Mouse (Mus musculus) left cerebral cortex, postnatal 10 days (tissue): ENCODE data around the gene Ticam1. TPM values are rescaled to one million over a fixed set of nuclear protein-coding genes. Genes with fewer than 3 reads are reported as not detected.
A peak's percentile ranks its signal among the peaks of the same experiment; 100 is the strongest.

Experiments
- DNase-seq, 2 experiments: peaks; one replicate each; pipeline ENCODE4 v3.0.0; 2021 to 2022; ENCODE audit warnings: low spot score in 2 of 2, mixed read lengths in 1 of 2; ENCODE audit errors: extremely low spot score in 1 of 2
- intact Hi-C: fragments of 180-260 bp; cut with DNase I; formaldehyde crosslinking; loops from one replicate; pipeline ENCODE4 v1.15.1; 2025
- total RNA-seq, 2 experiments: library from RNA; stranded (reverse); gene quantifications; 2 replicates each; pipeline ENCODE4 v1.2.3; 2021

Gene Ticam1
- total RNA-seq, 2 experiments from 2014 or later = 4.0 to 4.2 TPM

GRCm38 (mm10) chr17:56291826-56292475 lies 15.4 kb upstream of the Ticam1 start:
- no peak for DNase-seq
- intact Hi-C loops = no loop called here

- DNase-seq = peak; percentile 63 to 91
- intact Hi-C loops = no loop called here
These were observed 14.6 kb upstream of the Ticam1 start for GRCm38 (mm10) chr17:56291171-56291511.

- intact Hi-C loops = no loop called here
- DNase-seq = peak in 1 of 2 experiments; percentile 92
These were observed 14.0 kb upstream of the Ticam1 start for GRCm38 (mm10) chr17:56290388-56291170.

DNA sequence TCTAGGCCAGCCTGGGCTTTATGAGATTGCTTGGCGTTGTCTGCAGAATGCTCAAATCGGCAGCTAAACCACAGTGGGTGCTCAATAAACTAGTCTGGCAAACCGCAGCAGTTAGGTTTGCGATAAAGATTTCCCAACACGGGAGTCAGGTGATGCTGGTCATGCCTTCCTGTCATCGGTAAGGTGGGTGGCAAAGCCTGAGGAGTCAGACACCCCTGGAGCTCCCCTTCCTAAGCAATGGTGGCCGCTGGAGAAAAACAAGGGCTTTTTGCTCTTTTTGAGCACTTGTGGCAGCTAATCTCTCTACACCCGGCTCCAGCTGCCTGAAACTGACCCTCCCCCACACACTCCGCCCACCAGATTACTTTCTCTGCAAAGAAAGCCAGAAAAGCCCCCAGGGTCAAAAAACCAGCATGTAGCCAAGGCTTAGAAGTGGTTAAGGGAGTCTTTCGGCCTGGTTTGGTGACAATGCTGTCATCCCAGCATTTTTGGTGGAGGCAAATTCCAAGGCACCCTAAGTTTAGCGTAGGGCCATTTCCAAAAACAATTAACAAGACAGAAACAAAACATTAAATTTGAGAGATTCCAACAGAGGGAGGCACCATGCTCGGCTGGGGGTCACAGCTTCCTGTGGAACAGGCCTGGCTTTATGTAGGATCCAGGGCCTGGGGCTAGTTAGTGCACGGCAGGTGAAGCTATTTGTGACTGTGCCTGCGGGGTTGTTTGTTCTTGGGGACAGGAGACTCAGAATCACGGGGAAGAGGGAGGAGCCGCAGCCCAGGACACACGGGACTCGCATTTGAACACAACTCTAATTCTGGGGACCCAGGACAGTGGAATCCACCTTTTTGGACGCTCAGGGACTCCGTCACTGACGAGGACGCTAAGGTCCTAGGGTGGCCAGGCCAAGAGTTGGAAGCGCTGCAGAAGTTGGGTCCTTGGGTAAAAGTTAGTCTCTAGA lies 13.1 kb upstream of the Ticam1 start:
- intact Hi-C loops = no loop called here
- DNase-seq = peak in 1 of 2 experiments; percentile 72

DNA sequence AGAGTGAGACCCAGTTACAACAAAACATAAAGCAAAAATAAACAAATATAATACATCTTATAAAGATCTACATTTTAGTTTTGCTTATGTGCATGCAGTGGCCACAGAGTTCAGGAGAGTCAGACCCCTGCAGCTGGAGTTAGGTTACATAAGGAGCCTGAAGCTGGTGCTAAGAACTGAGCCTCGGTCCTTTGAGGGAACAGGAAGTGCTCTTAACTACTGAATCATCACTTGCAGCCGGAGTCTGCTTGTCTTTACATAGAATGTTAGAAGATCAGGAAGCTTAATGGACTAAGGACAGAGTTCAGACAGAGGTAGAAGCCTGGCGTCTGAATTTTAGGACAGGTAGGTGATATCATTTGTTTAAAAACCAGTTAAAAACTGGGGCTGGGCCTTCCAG lies 12.3 kb upstream of the Ticam1 start:
- intact Hi-C loops = no loop called here
- DNase-seq = no peak

DNA sequence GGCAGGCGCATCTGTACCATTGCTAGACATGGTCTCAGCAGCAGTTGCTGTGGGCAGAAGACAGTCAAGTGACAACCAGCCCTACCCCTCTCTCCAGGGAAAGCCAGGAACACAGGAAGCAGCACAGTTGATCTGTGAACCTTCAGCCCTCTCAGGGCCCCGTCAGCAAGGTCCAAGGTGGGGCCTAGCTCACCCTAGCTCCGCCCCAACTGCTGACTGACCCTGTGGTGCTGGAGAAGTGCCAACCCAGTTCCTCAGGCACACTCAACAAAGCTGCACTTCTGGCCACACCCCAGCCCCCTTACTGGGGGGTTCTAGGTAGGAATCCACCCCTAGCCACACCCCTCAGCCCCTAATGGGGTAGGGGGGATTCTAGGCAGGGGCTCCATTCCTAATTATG lies 11.2 kb upstream of the Ticam1 start:
- intact Hi-C loops = no loop called here
- DNase-seq = peak in 1 of 2 experiments; percentile 79

GRCm38 (mm10) chr17:56285995-56286394 lies 9.4 kb upstream of the Ticam1 start:
- intact Hi-C loops = no loop called here
- no peak for DNase-seq

- intact Hi-C loops = no loop called here
- no peak for DNase-seq
These were observed 6.7 kb upstream of the Ticam1 start for GRCm38 (mm10) chr17:56283316-56283715.

DNA sequence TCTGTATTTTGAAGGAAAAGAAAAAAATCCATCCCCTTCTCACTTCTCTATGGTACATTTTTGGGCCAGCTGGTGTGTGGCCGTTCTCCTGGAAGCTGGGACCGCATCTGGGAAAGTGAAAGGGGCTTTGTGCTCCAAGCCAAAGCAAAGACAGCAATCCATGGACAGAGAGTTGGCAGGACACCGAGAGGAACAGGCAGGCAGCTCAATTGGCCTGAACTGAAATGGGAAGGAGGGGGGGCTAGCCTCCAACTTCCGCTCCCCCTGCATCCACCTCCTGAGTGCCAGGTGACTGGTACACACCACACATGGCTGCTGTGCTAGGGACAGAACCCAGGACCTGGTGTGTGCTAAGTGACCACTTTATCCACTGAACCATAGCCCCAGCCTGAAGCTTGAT lies 6.2 kb upstream of the Ticam1 start:
- intact Hi-C loops = no loop called here
- DNase-seq = no peak

DNA sequence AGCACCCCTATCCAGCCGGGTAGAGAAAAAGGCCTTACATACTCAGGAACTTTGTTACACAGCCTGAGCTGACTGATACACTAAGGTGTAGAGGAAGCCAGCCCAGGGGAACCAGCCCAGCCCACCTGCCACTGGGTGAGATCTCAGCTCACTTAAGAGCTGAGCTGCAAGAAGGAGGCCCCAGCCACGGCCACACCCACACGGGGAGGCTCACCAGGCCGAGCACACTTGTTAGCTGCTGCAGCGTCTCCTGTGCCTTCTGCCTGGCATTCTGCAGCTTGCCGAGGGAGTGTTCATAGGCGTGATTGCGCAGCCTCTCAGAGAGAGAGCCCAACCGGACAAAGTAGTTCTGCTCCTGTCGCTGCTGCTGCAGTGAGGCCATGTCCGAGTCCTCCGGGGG lies 4.6 kb upstream of the Ticam1 start:
- DNase-seq = no peak
- intact Hi-C loops = no loop called here

DNA sequence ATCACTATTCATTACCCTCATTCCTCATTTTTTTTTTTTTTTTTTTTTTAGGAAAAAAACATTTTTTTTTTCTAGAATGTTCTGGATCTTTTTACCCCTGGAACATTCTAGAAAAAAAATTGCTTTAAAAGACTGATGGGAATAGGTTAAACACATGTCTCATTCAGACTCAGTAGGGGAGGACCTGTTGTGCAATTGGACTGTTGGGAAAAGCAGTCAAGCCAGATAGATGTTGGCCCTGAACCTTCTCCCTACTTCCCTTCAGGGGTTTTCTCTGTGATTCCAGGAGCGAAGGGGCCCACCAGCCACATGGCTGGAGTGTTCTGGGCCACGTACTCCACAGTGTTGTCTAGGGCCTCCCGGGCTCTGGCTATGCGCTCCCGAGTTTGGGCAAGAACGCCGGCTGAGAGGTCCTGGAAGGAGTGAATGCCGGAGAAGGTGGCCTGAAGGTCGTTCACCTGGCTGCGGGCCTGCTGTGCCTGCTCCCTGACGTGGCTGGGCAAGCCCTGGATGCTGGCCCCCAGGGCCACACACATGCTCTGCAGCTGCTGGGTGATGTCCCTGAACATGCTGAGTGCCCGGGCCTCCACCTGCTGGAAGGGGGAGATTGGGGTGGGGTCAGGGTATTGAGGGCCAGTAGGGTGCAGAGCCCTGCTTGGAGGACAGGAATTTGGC lies 3.0 kb upstream of the Ticam1 start:
- intact Hi-C loops = loop anchor here (5.0 kb wide), 1 partner anchor 68 kb away; no protein-coding TSS in a partner anchor
- DNase-seq = no peak

DNA sequence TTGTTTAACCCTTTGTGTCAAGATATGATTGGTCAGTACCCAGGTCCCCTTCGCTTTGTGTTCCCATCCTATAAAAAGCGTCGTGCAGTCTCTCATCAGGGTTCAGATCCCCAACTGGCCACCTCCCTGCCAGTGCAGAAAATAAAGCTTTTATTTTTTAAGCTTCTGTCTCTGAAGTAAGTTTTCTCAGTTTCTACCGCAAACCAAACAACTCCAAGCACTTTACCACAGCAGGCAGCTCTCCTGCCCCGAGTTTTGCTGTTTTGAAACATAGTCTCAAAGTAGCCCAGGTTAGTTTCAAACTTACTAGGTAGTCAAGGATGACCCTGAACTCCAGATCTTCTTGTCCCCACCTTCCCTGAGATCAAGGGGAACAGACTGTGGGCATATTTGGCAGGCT lies 1.8 kb upstream of the Ticam1 start:
- intact Hi-C loops = loop anchor here (5.0 kb wide), 1 partner anchor 69 kb away; no protein-coding TSS in a partner anchor
- no peak for DNase-seq

- no peak for DNase-seq
- intact Hi-C loops = loop anchor here (5.0 kb wide), 1 partner anchor 70 kb away; no protein-coding TSS in a partner anchor
These were observed 944 bp upstream of the Ticam1 start for GRCm38 (mm10) chr17:56277567-56277893.

DNA sequence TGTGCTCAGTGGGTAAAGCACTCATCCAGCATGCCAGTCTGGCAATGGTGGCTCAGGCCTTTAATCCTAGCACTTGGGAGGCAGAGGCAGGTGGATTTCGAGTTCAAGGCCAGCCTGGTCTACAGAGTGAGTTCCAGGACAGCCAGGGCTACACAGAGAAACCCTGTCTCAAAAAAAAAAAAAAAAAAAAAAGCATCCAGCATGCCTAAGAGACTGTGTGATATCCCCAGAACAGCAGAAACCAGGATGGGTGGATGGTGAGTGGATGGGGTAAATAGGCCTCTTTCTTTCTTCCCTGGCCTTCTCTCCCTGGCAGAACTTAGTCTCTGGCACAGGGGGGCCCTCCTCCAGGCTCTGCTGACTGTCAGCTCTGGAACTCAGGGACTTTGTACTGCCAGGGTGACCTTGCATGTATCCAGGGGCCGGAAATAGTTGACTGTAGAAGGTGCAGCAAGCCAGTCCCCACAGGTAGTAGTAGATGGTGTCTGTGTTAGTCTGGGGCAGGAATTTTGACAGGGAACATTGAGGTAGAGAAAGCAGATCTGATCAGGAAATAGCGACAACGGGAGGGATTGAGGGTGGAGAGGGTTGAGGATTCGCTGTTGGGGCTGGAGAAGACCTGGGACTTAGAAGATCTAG lies 625 bp downstream of the Ticam1 start:
- intact Hi-C loops = loop anchor here (5.0 kb wide), 1 partner anchor 71 kb away; no protein-coding TSS in a partner anchor
- no peak for DNase-seq

GRCm38 (mm10) chr17:56273986-56274385 lies 2.6 kb downstream of the Ticam1 start:
- intact Hi-C loops = no loop called here
- DNase-seq = no peak

GRCm38 (mm10) chr17:56273482-56273881 lies 3.1 kb downstream of the Ticam1 start:
- intact Hi-C loops = no loop called here

DNA sequence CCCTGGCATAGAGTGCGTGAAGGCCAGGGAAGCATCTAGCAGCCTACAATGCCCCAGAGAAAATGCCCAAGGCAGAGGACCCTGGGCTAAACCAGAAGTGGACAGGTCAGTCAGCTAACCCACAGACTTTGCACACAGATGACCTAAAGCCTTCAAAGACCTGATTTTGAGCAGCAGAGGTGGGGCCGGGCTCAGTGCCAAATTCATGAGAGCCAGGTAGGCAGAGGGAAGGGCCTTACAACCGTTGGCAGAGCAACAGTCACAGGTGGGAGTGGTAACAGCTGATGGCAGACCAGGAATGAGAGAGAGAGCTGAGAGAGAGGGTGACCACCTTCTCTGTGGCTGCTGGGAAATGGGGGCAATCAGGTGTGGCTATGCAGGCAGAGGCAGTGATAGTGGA lies 3.9 kb downstream of the Ticam1 start:
- intact Hi-C loops = no loop called here
- peak in 1 of 2 experiments; percentile 38 for DNase-seq

More at GRCm38 (mm10) chr17:56273482-56273881, 3.1 kb downstream of the Ticam1 start:
- DNase-seq = no peak

DNA sequence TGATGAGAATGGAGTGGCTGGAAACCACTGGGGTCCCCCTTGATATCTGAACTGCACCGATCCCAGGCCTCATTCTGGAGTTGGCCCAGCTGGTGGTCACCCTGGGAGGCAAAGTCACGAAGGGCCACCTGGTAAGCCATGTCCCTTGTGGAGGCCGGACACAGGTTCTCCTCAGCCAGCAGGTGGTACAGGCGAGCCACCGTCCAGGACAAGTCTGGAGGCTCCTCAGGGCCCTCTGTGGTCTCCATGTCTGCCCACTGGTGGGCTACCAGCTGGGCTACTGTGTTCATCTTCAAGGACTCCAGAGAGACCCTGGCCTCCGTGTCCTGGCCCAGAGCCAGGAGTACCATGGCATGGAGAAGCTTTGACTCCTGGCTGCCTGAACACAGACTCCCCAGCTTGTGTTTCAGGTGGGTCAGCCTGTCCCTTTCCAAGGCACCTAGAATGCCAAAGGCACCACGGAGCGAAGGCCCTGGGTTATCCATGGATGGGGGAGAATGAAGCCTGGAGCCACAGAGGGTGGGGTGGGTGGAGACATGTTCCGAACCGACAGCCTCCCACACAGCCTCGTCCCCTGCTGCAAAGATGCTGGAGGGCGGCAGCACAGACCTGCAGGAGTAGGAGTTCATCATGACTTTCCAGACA lies 4.9 kb downstream of the Ticam1 start:
- peak in 1 of 2 experiments; percentile 43 for DNase-seq
- intact Hi-C loops = no loop called here
